Mouse (Mus musculus) limb, embryonic 11.5 days (tissue): ENCODE data around the gene Cnnm1. TPM values are rescaled to one million over a fixed set of nuclear protein-coding genes. Genes with fewer than 3 reads are reported as not detected.

Source experiments
- ATAC-seq: fragments of 200-750 bp; cut with Nextera tagmentation; 2 replicates; pipeline ENCODE4 v1.8.0; 2017; ENCODE audit warnings: low read depth; ENCODE audit not compliant: insufficient number of reproducible peaks, low FRiP score, low TSS enrichment
- DNase-seq: peaks from one replicate; pipeline ENCODE4 v3.0.0-alpha.2; 2015; ENCODE audit warnings: low spot score
- H3K27ac ChIP-seq: fragments of 300-500 bp; sonication (generic); replicated peaks from 2 replicates; pipeline ENCODE4 v1.5.1; 2014; ENCODE audit warnings: low read depth, mild to moderate bottlenecking, low read length
- H3K27me3 ChIP-seq: fragments of 300-500 bp; sonication (generic); 2 replicates; pipeline ENCODE4 v1.6.1; 2014; ENCODE audit warnings: mild to moderate bottlenecking, low read length, mixed read lengths; ENCODE audit not compliant: control insufficient read depth, insufficient read depth
- H3K36me3 ChIP-seq: fragments of 300-500 bp; sonication (generic); 2 replicates; pipeline ENCODE4 v1.6.1; 2014; ENCODE audit warnings: mild to moderate bottlenecking, low read length, moderate library complexity, mixed read lengths; ENCODE audit not compliant: control insufficient read depth, insufficient read depth
- H3K4me1 ChIP-seq: fragments of 300-500 bp; sonication (generic); 2 replicates; pipeline ENCODE4 v1.6.1; 2014; ENCODE audit warnings: low read length, mixed read lengths; ENCODE audit not compliant: control insufficient read depth, insufficient read depth
- H3K4me2 ChIP-seq: fragments of 300-500 bp; sonication (generic); 2 replicates; pipeline ENCODE4 v1.6.1; 2014; ENCODE audit warnings: low read depth, mild to moderate bottlenecking, moderate library complexity; ENCODE audit not compliant: severe bottlenecking
- H3K4me3 ChIP-seq: fragments of 300-500 bp; sonication (generic); 2 replicates; pipeline ENCODE4 v1.5.1; 2014; ENCODE audit warnings: low read depth, low read length
- H3K9ac ChIP-seq: fragments of 300-500 bp; sonication (generic); 2 replicates; pipeline ENCODE4 v1.6.1; 2014; ENCODE audit warnings: mild to moderate bottlenecking, low read length
- H3K9me3 ChIP-seq: fragments of 300-500 bp; sonication (generic); 2 replicates; pipeline ENCODE4 v1.6.1; 2016; ENCODE audit warnings: low read length; ENCODE audit not compliant: control insufficient read depth
- WGBS: fragments of 180-500 bp; shearing (Covaris S2); extraction: QIAGEN DNeasy Blood & Tissue Kit; methylation state at CpG from one replicate; pipeline ENCODE4 v1.1.7; 2014; 5-methylcytosine and 5-hydroxymethylcytosine counted together
- polyA plus RNA-seq: library from polyadenylated mRNA; unstranded; fragments of >200 nt; fragmentation: Nextera tagmentation; extraction: Ambion mirVana; gene quantifications from 2 replicates; pipeline ENCODE4 v1.2.1, GENCODE M21; 2014

Cnnm1 gene
- polyA plus RNA-seq, 1 experiment from 2014 or later = 0.48 TPM

DNA sequence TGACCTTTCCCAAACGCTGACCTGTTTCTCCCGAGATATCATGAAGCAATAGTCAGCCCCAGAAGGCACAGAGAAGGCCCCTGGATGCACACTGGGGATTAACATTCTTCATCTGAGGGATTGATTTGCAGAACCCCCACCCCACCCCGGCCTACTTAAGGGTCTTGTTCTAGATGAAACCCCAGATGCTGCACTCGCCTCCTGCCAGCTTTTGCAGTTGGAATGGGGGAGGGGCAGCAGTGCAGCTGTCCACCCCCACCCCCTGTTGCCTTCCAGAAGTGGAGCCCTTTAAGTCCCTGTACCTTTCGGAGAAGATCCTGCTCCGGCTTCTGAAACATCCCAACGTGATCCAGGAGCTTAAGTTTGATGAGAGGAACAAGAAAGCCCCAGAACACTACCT is 29.1 kb downstream of the Cnnm1 start:
- Histone ChIP-seq H3K4me2 (no peak overlapping the region), H3K27ac (no peak overlapping the region), H3K9me3 (no peaks in the 10 kb centered on the region), H3K4me1 (no peaks in the 10 kb centered on the region), H3K27me3 (no peaks in the 10 kb centered on the region), H3K9ac (no peak overlapping the region), H3K36me3 (no peaks in the 10 kb centered on the region), H3K4me3 (no peak overlapping the region)
- no peak for ATAC-seq
- DNase-seq = no peak
- WGBS = 72% methylated on average over 7 of the region's 7 CpGs

DNA sequence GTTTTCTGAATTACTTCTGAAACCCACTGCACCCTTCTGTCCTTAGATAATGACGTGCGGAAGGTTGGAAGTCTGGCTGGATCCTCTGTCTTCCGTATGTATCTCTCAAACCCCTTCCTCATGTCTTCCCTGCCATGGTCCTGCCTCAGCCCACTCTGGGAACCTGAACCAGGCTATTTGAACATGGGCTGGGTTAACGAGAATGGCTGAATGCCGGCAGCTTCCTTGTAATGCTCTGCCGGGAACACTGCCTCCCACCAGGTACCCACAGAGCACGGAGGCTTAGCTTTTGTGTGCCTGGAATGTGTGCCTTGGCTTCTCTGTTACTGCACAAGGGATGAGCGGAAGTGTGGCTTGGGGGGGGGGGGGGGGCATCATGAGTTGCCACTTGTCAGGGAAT is 32.1 kb downstream of the Cnnm1 start:
- no peak for ATAC-seq
- 83% methylated on average over 8 of the region's 8 CpGs for WGBS

DNA sequence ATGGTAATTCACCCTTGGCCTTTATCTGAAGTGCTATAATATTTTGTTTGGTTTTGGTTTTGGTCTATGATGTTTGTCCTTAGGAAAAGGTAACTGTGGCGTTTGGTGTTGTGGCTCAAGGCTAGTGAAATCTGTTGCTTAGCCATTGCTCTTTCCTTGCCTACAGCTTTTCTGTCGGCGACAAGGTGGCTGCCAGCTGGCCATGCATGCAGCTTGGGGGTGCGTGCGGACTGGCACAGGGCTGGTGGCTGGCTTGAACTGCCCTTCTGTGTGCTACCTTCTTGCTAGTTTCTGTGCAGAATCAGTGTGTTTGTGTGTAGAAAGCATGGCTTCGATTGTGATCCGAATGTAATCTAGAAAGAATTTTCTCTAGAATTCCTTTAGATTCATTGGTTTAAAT is 32.5 kb downstream of the Cnnm1 start:
- WGBS = 93% methylated on average over 7 of the region's 7 CpGs
- no peak for DNase-seq
- no peak overlapping the region for H3K4me3 ChIP-seq
- H3K4me2 ChIP-seq = no peak overlapping the region
- no peaks in the 10 kb centered on the region for H3K4me1 ChIP-seq
- no peak overlapping the region for H3K27ac ChIP-seq
- ATAC-seq = no peak
- no peaks in the 10 kb centered on the region for H3K27me3 ChIP-seq
- no peaks in the 10 kb centered on the region for H3K36me3 ChIP-seq
- H3K9ac ChIP-seq = no peak overlapping the region
- no peaks in the 10 kb centered on the region for H3K9me3 ChIP-seq

More for the DNA sequence above, 32.1 kb downstream of the Cnnm1 start:
- Histone ChIP-seq H3K27me3 (no peaks in the 10 kb centered on the region), H3K9ac (no peak overlapping the region), H3K4me1 (no peaks in the 10 kb centered on the region), H3K4me2 (no peak overlapping the region), H3K27ac (no peak overlapping the region), H3K4me3 (no peak overlapping the region), H3K36me3 (no peaks in the 10 kb centered on the region), H3K9me3 (no peaks in the 10 kb centered on the region)
- no peak for DNase-seq

- Histone ChIP-seq H3K36me3 (no peaks in the 10 kb centered on the region), H3K4me1 (no peaks in the 10 kb centered on the region), H3K4me3 (no peak overlapping the region), H3K9me3 (no peaks in the 10 kb centered on the region), H3K4me2 (no peak overlapping the region), H3K27me3 (no peaks in the 10 kb centered on the region), H3K27ac (no peak overlapping the region), H3K9ac (no peak overlapping the region)
- ATAC-seq (no peak), DNase-seq (no peak)
- WGBS = 61% methylated on average over 2 of the region's 2 CpGs
Observed at GRCm38 (mm10) chr19:43475642-43476041, 35.4 kb downstream of the Cnnm1 start.

DNA sequence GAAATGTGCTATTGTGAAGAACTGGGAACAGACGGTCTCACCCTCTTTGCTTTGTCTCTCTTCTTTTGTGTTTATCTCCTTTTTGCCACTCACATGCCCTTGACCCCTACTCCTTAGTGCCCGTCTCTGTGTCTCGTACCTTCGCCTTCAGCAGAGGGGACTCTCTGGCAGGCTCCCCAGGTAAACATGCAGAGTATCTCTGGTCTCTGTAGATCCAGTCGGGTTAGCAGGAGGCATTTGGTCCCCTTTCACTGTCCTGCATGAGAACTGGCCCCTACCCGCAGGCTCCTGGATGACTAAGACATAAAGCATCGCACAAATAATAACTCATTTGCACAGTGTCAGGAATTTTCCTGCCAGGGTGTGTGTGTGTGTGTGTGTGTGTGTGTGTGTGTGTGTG is 35.8 kb downstream of the Cnnm1 start:
- Histone ChIP-seq H3K27me3 (no peaks in the 10 kb centered on the region), H3K27ac (no peak overlapping the region), H3K4me3 (no peak overlapping the region), H3K4me1 (no peaks in the 10 kb centered on the region), H3K9ac (no peak overlapping the region), H3K36me3 (no peaks in the 10 kb centered on the region), H3K4me2 (no peak overlapping the region), H3K9me3 (no peaks in the 10 kb centered on the region)
- WGBS = 82% methylated on average over 7 of the region's 7 CpGs
- DNase-seq (no peak), ATAC-seq (no peak)

DNA sequence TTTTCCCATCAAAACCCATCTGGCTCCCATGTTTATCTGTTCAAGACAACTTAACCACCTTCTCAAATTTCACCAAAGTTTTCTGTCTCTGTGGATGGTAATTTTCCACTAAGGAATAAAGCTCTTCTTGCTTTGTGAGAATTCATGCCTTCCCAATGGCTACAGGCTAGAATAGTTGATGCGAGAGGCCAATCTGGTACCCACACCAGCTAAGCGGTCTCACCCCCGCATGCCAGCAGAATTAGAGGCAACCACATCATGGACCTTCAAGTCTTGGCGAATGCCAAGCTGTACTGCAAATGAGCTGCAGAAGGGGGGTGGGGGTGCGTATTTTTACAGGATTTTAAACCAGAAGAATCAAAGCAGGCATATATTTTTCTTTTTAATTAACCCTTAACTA is 37.2 kb downstream of the Cnnm1 start:
- 87% methylated on average over 5 of the region's 5 CpGs for WGBS
- DNase-seq (no peak), ATAC-seq (no peak)
- no peaks in the 10 kb centered on the region for H3K36me3 ChIP-seq
- no peaks in the 10 kb centered on the region for H3K9me3 ChIP-seq
- H3K9ac ChIP-seq = no peak overlapping the region
- no peak overlapping the region for H3K4me3 ChIP-seq
- no peak overlapping the region for H3K27ac ChIP-seq
- no peak overlapping the region for H3K4me2 ChIP-seq
- no peaks in the 10 kb centered on the region for H3K4me1 ChIP-seq
- no peaks in the 10 kb centered on the region for H3K27me3 ChIP-seq

DNA sequence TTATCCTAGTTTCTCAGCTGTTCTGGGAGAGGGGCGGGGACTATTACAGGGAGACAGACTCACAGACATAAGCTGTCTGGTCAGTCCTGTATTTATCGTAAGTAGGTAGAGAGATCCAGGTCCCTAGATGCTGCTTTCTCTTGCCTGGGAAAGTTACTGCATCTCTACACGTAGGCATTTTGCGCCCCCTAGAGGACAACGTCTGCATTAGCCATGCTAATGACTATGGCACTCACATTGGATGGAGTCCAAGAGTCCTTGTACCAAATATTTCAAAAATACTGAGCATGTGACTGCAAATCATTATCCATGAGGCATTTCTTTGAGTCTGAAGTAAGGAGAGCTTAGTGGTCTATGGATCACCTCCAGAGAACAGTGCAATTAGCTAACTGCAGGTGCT is 38.7 kb downstream of the Cnnm1 start:
- Histone ChIP-seq H3K27ac (no peak overlapping the region), H3K4me2 (no peak overlapping the region), H3K4me1 (no peaks in the 10 kb centered on the region), H3K4me3 (no peak overlapping the region), H3K9me3 (no peaks in the 10 kb centered on the region), H3K9ac (no peak overlapping the region), H3K27me3 (no peaks in the 10 kb centered on the region), H3K36me3 (no peaks in the 10 kb centered on the region)
- ATAC-seq = no peak
- 25% methylated on average over 5 of the region's 5 CpGs for WGBS
- peak; percentile 81 for DNase-seq

- H3K4me3 ChIP-seq = no peak overlapping the region
- no peak overlapping the region for H3K9ac ChIP-seq
- H3K4me2 ChIP-seq = no peak overlapping the region
- ATAC-seq (no peak), DNase-seq (no peak)
- H3K27ac ChIP-seq = no peak overlapping the region
- H3K4me1 ChIP-seq = no peaks in the 10 kb centered on the region
- no peaks in the 10 kb centered on the region for H3K27me3 ChIP-seq
- 71% methylated on average over 5 of the region's 5 CpGs for WGBS
- no peaks in the 10 kb centered on the region for H3K9me3 ChIP-seq
- no peaks in the 10 kb centered on the region for H3K36me3 ChIP-seq
Observed at GRCm38 (mm10) chr19:43479431-43479830, 39.2 kb downstream of the Cnnm1 start.

GRCm38 (mm10) chr19:43480512-43480911 is 40.3 kb downstream of the Cnnm1 start:
- ATAC-seq (no peak), DNase-seq (no peak)
- WGBS = 58% methylated on average over 9 of the region's 9 CpGs
- Histone ChIP-seq H3K4me3 (no peak overlapping the region), H3K9ac (no peak overlapping the region), H3K27ac (no peak overlapping the region), H3K27me3 (no peaks in the 10 kb centered on the region), H3K4me2 (no peak overlapping the region), H3K36me3 (no peaks in the 10 kb centered on the region), H3K4me1 (no peaks in the 10 kb centered on the region), H3K9me3 (no peaks in the 10 kb centered on the region)
